Mouse (Mus musculus) forebrain, postnatal 0 days (tissue): Measurements from ENCODE around the gene Gpr83. TPM values are rescaled to one million over a fixed set of nuclear protein-coding genes. Genes with fewer than 3 reads are reported as not detected.
A peak's percentile ranks its signal among the peaks of the same experiment; 100 is the strongest.

ENCODE experiments used
- ATAC-seq: fragments of 200-750 bp; cut with Nextera tagmentation; 2 replicates; pipeline ENCODE4 v1.8.0; 2017; ENCODE audit warnings: mild to moderate bottlenecking, moderate library complexity
- DNase-seq: peaks from one replicate; pipeline ENCODE4 v3.0.0-alpha.2; 2015
- H3K27ac ChIP-seq: fragments of 300-500 bp; sonication (generic); 2 replicates; pipeline ENCODE4 v1.5.1; 2014; ENCODE audit warnings: low read depth, mild to moderate bottlenecking, antibody characterized with exemption, low read length, moderate library complexity, mixed read lengths
- H3K27me3 ChIP-seq: fragments of 300-500 bp; sonication (generic); 2 replicates; pipeline ENCODE4 v1.6.1; 2014; ENCODE audit warnings: mild to moderate bottlenecking, low read length, mixed read lengths; ENCODE audit not compliant: insufficient read depth
- H3K36me3 ChIP-seq: fragments of 300-500 bp; sonication (generic); 2 replicates; pipeline ENCODE4 v1.6.1; 2014; ENCODE audit warnings: mild to moderate bottlenecking, moderate library complexity; ENCODE audit not compliant: insufficient read depth
- H3K4me1 ChIP-seq: fragments of 300-500 bp; sonication (generic); 2 replicates; pipeline ENCODE4 v1.6.1; 2014; ENCODE audit warnings: antibody characterized with exemption; ENCODE audit not compliant: insufficient read depth
- H3K4me2 ChIP-seq: fragments of 300-500 bp; sonication (generic); 2 replicates; pipeline ENCODE4 v1.6.1; 2014; ENCODE audit warnings: low read depth, mild to moderate bottlenecking, moderate library complexity
- H3K4me3 ChIP-seq: fragments of 300-500 bp; sonication (generic); 2 replicates; pipeline ENCODE4 v1.5.1; 2014; ENCODE audit warnings: low read depth, low read length, mixed read lengths
- H3K9ac ChIP-seq: fragments of 300-500 bp; sonication (generic); 2 replicates; pipeline ENCODE4 v1.6.1; 2014; ENCODE audit warnings: mild to moderate bottlenecking
- H3K9me3 ChIP-seq: fragments of 300-500 bp; sonication (generic); 2 replicates; pipeline ENCODE4 v1.6.1; 2016; ENCODE audit warnings: low read length
- CTCF ChIP-seq: sonication (generic); IDR thresholded peaks from 2 replicates; pipeline ENCODE4 v1.5.1; 2016; ENCODE audit warnings: antibody characterized with exemption, control low read depth, low read depth
- WGBS: fragments of 180-500 bp; shearing (Covaris S2); extraction: QIAGEN DNeasy Blood & Tissue Kit; methylation state at CpG from one replicate; pipeline ENCODE4 v1.1.7; 2014; 5-methylcytosine and 5-hydroxymethylcytosine counted together
- polyA plus RNA-seq: library from polyadenylated mRNA; unstranded; fragments of >200 nt; fragmentation: Nextera tagmentation; extraction: Ambion mirVana; gene quantifications from 2 replicates; pipeline ENCODE4 v1.2.1, GENCODE M21; 2015
- total RNA-seq: library from RNA; depleted of rRNA; stranded (reverse); fragments of >200 nt; gene quantifications from 2 replicates; pipeline ENCODE4 v1.2.3, GENCODE M21; 2014

Gpr83 gene
- total and polyA plus RNA-seq, 2 experiments from 2014 or later: 2.7 to 4.0 TPM

DNA sequence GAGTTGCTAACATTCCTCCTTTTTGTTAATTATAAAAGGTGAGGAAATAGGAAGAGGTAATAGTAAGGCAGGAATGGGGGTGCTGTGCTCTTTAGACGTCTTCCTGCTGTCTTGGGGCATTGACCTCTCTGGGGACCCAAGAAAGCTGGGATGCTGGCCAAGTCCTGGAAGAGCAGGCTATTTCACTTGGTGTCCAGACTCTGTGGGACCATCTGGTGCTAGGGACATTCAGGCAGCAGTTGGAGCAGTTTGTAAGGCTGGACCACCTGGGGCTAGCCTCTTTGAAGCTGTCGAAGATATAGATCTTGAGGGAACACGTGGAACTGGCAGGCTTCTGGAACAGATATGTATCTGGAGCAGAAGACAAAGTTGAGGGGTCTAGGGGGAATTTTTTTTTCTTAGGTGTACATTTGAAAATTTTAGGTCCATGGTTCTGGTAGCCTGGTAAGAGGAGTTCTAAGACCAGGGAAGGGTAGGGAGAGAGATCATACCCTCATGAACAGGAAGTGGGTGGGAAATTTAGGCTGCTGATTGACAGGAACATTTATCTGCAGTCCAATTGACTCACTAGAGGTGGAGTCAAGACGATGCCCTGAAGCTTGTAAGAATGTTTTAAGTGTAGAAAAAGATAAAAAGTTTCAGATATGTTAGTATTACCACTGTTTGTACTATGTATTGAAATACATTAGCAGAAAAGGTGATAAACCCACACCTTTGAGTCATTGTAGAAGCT lies 2.9 kb upstream of the Gpr83 start:
- H3K4me1 ChIP-seq: no peaks in the 10 kb centered on the region
- no peak overlapping the region for H3K9ac ChIP-seq
- no peak overlapping the region for H3K27ac ChIP-seq
- H3K27me3 ChIP-seq: 0 out of 2 replicates have a peak, but pooled peaks cover 4% of the 10 kb centered on the region
- no peak overlapping the region for H3K4me3 ChIP-seq
- H3K4me2 ChIP-seq: no peak overlapping the region
- H3K9me3 ChIP-seq: no peaks in the 10 kb centered on the region
- 59% methylated on average over 4 of the region's 4 CpGs for WGBS
- no peak for TF ChIP-seq CTCF
- DNase-seq (no peak), ATAC-seq (no peak)
- H3K36me3 ChIP-seq: no peaks in the 10 kb centered on the region

DNA sequence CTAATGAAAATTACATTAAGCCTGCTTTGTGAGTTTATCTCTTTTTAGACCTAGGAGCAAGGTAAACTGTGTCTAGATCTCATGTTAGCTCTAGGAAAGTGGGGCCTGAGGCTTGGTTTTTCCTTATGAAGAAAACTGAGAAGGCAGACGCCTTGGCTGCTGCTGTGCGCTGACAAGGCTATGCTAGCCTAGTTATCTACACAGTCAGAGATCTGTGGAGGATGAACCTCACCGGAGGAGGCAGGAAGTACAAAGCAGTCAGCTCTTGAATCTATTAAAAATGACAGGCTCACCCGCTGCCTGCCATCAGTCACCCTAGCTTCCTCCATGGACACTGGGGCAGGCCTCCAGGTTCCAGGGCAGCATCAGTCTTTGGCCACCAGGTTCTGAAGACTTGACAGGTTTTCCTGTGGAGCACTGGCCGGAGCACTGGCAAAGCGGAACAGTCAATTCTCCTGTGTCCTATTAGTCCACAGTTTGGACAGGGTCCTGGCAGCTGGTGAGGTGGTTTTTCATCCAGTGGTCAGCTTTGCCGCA lies 1.8 kb upstream of the Gpr83 start:
- DNase-seq: no peak
- no peak overlapping the region for H3K27ac ChIP-seq
- H3K36me3 ChIP-seq: no peaks in the 10 kb centered on the region
- no peak for ATAC-seq
- H3K4me1 ChIP-seq: no peaks in the 10 kb centered on the region
- no peak overlapping the region for H3K9ac ChIP-seq
- no peak overlapping the region for H3K4me2 ChIP-seq
- H3K9me3 ChIP-seq: no peaks in the 10 kb centered on the region
- 83% methylated on average over 7 of the region's 7 CpGs for WGBS
- no peak for TF ChIP-seq CTCF
- 0 out of 2 replicates have a peak, but pooled peaks cover 4% of the 10 kb centered on the region for H3K27me3 ChIP-seq
- H3K4me3 ChIP-seq: no peak overlapping the region

DNA sequence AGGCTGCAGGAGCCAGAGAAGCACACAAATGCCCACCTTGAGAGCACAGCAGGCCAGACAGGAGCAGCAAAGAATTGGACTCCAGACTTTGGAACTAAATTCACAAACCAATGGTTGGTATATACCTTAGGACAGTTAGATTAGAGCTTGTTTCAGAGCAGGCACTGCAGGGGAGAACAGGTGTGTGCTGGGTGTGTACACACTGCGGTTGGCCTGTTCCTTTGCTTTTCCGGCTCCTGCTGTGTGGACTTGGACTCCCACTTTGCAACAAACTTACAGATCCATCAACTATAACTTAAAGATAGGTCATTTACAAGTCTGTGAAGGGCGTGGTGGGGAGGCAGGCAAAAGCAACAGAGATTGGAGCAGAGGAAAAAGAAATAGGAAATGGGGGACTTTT lies 1.2 kb upstream of the Gpr83 start:
- WGBS: 85% methylated on average over 3 of the region's 3 CpGs
- TF ChIP-seq CTCF: no peak
- Histone ChIP-seq H3K27me3 (0 out of 2 replicates have a peak, but pooled peaks cover 4% of the 10 kb centered on the region), H3K9ac (no peak overlapping the region), H3K27ac (no peak overlapping the region), H3K4me2 (no peak overlapping the region), H3K4me1 (no peaks in the 10 kb centered on the region), H3K9me3 (no peaks in the 10 kb centered on the region), H3K4me3 (no peak overlapping the region), H3K36me3 (no peaks in the 10 kb centered on the region)
- DNase-seq (no peak), ATAC-seq (no peak)

DNA sequence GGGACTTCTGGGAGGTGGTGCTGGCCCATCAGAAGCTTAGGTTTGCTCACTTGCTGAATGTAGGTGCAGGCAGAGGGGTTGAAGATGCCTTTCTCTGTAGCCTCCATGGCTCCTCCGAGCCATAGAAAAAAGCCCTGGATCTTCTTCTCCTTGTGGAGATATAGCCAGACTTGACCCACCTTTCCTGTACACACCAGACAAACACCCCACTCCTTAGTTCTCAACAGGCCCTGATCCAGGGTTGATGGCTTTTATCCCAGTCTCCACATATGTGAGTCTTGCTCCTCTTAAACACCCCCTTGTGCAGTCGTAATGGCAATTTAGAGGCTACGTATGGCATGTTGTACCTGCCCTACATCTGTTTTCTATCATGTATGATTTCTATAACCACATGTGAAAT lies 3.1 kb downstream of the Gpr83 start:
- DNase-seq (no peak), ATAC-seq (no peak)
- Histone ChIP-seq H3K27me3 (0 out of 2 replicates have a peak, but pooled peaks cover 4% of the 10 kb centered on the region), H3K9me3 (no peaks in the 10 kb centered on the region), H3K4me2 (no peak overlapping the region), H3K27ac (no peak overlapping the region), H3K4me3 (no peak overlapping the region), H3K9ac (no peak overlapping the region), H3K4me1 (peaks cover 4% of the 10 kb centered on the region; the same call in 1 of the 2 replicates), H3K36me3 (no peaks in the 10 kb centered on the region)
- TF ChIP-seq CTCF: no peak
- WGBS: 88% methylated on average over 3 of the region's 3 CpGs

DNA sequence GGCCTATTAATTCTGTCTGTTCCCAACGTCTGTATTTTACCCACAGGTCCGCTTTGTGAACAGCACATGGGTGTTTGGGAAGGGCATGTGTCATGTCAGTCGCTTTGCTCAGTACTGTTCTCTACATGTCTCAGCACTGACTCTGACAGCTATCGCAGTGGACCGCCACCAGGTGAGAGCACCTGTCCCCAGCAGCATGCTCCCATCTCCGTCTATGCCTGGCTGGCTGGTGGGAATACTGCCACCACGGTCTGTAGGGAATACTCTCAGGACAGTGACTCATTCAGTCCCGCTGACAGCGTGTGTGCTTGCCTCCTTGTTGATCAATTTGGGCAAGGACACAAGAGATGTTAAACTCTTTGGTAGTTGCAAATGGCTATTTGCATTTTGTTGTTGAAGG lies 4.7 kb downstream of the Gpr83 start:
- no peak for TF ChIP-seq CTCF
- Histone ChIP-seq H3K27ac (no peak overlapping the region), H3K4me3 (no peak overlapping the region), H3K27me3 (0 out of 2 replicates have a peak, but pooled peaks cover 4% of the 10 kb centered on the region), H3K9me3 (no peaks in the 10 kb centered on the region), H3K4me1 (peaks cover 4% of the 10 kb centered on the region; the same call in 1 of the 2 replicates), H3K36me3 (no peaks in the 10 kb centered on the region), H3K9ac (no peak overlapping the region), H3K4me2 (no peak overlapping the region)
- DNase-seq (no peak), ATAC-seq (no peak)
- 80% methylated on average over 9 of the region's 9 CpGs for WGBS

DNA sequence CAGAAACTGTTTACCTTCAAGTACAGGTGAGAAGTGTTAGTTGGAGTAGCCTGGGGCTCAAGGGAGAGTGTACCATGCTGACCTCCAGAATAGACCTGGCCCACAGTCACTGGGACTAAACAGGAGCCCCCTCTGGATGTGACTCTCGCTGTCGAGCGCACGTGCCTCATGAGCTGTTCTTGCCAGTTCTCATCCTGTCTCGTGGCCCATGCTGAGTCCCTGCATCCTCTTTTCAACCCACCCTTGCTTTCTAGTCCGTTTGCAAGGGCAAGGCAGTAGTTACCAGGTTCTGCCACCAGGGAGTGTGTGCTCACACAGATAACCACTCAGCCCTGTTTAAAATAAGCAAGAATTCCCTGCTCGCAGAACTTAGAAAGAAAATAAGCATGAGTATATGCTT lies 6.9 kb downstream of the Gpr83 start:
- Histone ChIP-seq H3K9ac (no peak overlapping the region), H3K27me3 (no peaks in the 10 kb centered on the region), H3K4me3 (no peak overlapping the region), H3K4me2 (no peak overlapping the region), H3K36me3 (no peaks in the 10 kb centered on the region), H3K27ac (no peak overlapping the region), H3K9me3 (no peaks in the 10 kb centered on the region), H3K4me1 (peaks cover 4% of the 10 kb centered on the region; the same call in 1 of the 2 replicates)
- TF ChIP-seq CTCF: peak; percentile 84
- 32% methylated on average over 7 of the region's 7 CpGs for WGBS
- ATAC-seq: peak; percentile 79
- DNase-seq: peak; percentile 49

DNA sequence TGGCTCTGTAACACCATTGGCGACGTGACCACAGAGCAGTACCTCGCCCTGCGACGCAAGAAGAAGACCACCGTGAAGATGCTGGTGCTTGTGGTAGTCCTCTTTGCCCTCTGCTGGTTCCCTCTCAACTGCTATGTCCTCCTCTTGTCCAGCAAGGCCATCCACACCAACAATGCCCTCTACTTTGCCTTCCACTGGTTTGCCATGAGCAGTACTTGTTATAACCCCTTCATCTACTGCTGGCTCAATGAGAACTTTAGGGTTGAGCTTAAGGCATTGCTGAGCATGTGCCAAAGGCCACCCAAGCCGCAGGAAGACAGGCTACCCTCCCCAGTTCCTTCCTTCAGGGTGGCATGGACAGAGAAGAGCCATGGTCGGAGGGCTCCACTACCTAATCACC lies 8.3 kb downstream of the Gpr83 start:
- Histone ChIP-seq H3K9me3 (no peaks in the 10 kb centered on the region), H3K27me3 (no peaks in the 10 kb centered on the region), H3K4me3 (no peak overlapping the region), H3K4me1 (peaks cover 4% of the 10 kb centered on the region; the same call in 1 of the 2 replicates), H3K27ac (no peak overlapping the region), H3K4me2 (no peak overlapping the region), H3K9ac (no peak overlapping the region), H3K36me3 (no peaks in the 10 kb centered on the region)
- ATAC-seq (no peak), DNase-seq (no peak)
- no peak for TF ChIP-seq CTCF
- 97% methylated on average over 8 of the region's 8 CpGs for WGBS
